Mouse (Mus musculus) left cerebral cortex, postnatal 25 days (tissue): ENCODE data around the gene Tsr3. TPM values are rescaled to one million over a fixed set of nuclear protein-coding genes. Genes with fewer than 3 reads are reported as not detected.

Experiments used
- DNase-seq, 2 experiments: peaks; one replicate each; pipeline ENCODE4 v3.0.0; 2022; ENCODE audit warnings: low spot score in 2 of 2, mixed read lengths in 1 of 2
- intact Hi-C: fragments of 180-260 bp; cut with DNase I; formaldehyde crosslinking; loops from one replicate; pipeline ENCODE4 v1.15.1; 2025
- microRNA-seq, 2 experiments: library from miRNA; unstranded; fragments of <30 nt; microRNA quantifications; one replicate each; pipeline ENCODE4 v1.2.0; 2022
- total RNA-seq, 2 experiments: library from RNA; stranded (reverse); gene quantifications; 2 replicates each; pipeline ENCODE4 v1.2.3; 2021

Tsr3 gene
- total RNA-seq, 2 experiments from 2014 or later = 24.6 to 25.4 TPM

GRCm38 (mm10) chr17:25285033-25285432, 45.1 kb downstream of the Tsr3 start:
- intact Hi-C loops = no loop called here
- DNase-seq = peak; percentile 44 to 56

- intact Hi-C loops = loop anchor here (1.0 kb wide), 1 partner anchor 74 kb away; no protein-coding TSS in a partner anchor
- DNase-seq = peak; percentile 28 to 56
Measured at GRCm38 (mm10) chr17:25288842-25289241, 48.9 kb downstream of the Tsr3 start.

GRCm38 (mm10) chr17:25290411-25290810, 50.4 kb downstream of the Tsr3 start:
- intact Hi-C loops = no loop called here
- DNase-seq = no peak

Small RNA genes within 50 kb of the gene (microRNA-seq; reads per million reads assigned to microRNA genes)
- 86.7 to 92.3 reads per million in 2 experiments for gene Mir3547

Other genes with a start within 250 kb of the Tsr3 start
- gene Cramp1l, start 224.4 kb upstream of the Tsr3 start, total RNA-seq = 10 to 100 TPM; 25.7 to 26.6 TPM
- 10 to 100 TPM; 21.9 to 23.0 TPM for gene Ift140, start 224.1 kb upstream of the Tsr3 start, total RNA-seq
- gene Tmem204, start 156.6 kb upstream of the Tsr3 start, total RNA-seq = 10 to 100 TPM; 10.5 to 11.8 TPM
- 10 to 100 TPM; 26.3 to 28.7 TPM for gene Telo2, start 124.2 kb upstream of the Tsr3 start, total RNA-seq
- under 1 TPM; 0.46 to 0.76 TPM for gene Ptx4, start 119.4 kb upstream of the Tsr3 start, total RNA-seq
- 10 to 100 TPM; 51.4 to 52.3 TPM for gene Clcn7, start 106.8 kb upstream of the Tsr3 start, total RNA-seq
- gene Ccdc154, start 77.7 kb upstream of the Tsr3 start, total RNA-seq = under 1 TPM; 0.14 TPM
- not detected for gene Gm38655, start 64.7 kb upstream of the Tsr3 start, total RNA-seq
- gene BC003965, start 55.6 kb upstream of the Tsr3 start, total RNA-seq = 10 to 100 TPM; 19.9 to 21.3 TPM
- 10 to 100 TPM; 37.3 to 38.6 TPM for gene Unkl, start 51.8 kb upstream of the Tsr3 start, total RNA-seq
- gene Gnptg, start within 50 bp of the Tsr3 start, total RNA-seq = 10 to 100 TPM; 71.3 to 79.8 TPM
- gene Baiap3, start 16.2 kb downstream of the Tsr3 start, total RNA-seq = 10 to 100 TPM; 17.9 to 28.6 TPM
- gene Ube2i, start 34.5 kb downstream of the Tsr3 start, total RNA-seq = 100 to 1,000 TPM; 209 to 215 TPM
- gene Prss34, start 58.2 kb downstream of the Tsr3 start, total RNA-seq = not detected
- gene Prss28, start 68.5 kb downstream of the Tsr3 start, total RNA-seq = not detected
- gene Prss29, start 78.5 kb downstream of the Tsr3 start, total RNA-seq = not detected
- not detected for gene Tpsab1, start 105.4 kb downstream of the Tsr3 start, total RNA-seq
- not detected for gene Tpsb2, start 126.1 kb downstream of the Tsr3 start, total RNA-seq
- gene Tpsg1, start 129.1 kb downstream of the Tsr3 start, total RNA-seq = not detected
- gene Cacna1h, start 193.6 kb downstream of the Tsr3 start, total RNA-seq = 10 to 100 TPM; 39.0 to 39.5 TPM
- 1 to 10 TPM; 1.9 to 2.9 TPM for gene Tekt4, start 214.4 kb downstream of the Tsr3 start, total RNA-seq